Mouse (Mus musculus) spleen, postnatal 4 days (tissue): ENCODE results near the gene Tfap2a.

Experiments used
- DNase-seq, 2 experiments: peaks; one replicate each; pipeline ENCODE4 v3.0.0; 2022; ENCODE audit warnings: low spot score in 2 of 2

The Tfap2a gene

GRCm38 (mm10) chr13:40713241-40713640 lies 24.9 kb downstream of the Tfap2a start:
- no peak for DNase-seq

GRCm38 (mm10) chr13:40712526-40712832 lies 25.7 kb downstream of the Tfap2a start:
- no peak for DNase-seq

DNA sequence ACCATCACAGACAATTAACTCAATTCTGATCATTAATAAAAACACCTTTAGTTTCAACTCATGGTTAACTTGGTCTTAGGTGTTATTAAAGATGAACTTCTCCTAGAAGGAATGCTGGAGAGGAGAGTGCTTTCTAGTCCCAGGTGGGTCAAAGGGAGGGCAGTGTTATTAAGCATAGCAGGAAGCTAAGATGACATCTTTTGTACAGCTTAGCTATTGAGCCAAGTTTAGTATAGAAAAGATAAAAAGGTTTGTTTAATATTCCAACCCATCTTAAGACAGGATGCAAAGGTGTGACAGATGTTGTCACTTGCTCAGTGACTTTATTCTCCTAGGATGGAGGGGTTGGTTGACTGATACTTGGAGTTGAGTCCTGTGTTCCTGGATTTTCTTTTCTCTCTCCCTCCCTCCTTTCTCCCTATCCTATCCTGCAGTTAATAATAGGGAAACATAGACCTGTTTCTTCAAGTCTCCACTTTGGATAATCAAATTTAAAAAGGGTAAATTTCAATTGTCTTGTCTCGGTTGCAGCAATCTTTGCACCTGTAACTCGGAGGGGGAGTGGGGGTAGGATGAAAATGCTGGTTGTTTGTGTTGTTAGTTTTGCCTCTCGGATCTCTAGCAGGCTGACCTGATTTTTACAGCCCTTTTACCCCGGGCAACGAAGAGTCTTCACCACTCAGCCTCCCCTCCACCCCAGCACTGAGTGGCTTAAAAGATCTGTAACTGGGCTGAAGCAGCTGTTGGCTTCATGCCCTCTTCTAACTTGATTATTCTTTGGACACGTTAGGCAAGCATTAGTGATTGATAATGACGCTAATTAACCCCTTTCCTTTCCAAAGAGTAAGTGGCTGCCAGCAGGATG lies 26.3 kb downstream of the Tfap2a start:
- no peak for DNase-seq

- no peak for DNase-seq
Observed at GRCm38 (mm10) chr13:40710062-40710342, 28.2 kb downstream of the Tfap2a start.

DNA sequence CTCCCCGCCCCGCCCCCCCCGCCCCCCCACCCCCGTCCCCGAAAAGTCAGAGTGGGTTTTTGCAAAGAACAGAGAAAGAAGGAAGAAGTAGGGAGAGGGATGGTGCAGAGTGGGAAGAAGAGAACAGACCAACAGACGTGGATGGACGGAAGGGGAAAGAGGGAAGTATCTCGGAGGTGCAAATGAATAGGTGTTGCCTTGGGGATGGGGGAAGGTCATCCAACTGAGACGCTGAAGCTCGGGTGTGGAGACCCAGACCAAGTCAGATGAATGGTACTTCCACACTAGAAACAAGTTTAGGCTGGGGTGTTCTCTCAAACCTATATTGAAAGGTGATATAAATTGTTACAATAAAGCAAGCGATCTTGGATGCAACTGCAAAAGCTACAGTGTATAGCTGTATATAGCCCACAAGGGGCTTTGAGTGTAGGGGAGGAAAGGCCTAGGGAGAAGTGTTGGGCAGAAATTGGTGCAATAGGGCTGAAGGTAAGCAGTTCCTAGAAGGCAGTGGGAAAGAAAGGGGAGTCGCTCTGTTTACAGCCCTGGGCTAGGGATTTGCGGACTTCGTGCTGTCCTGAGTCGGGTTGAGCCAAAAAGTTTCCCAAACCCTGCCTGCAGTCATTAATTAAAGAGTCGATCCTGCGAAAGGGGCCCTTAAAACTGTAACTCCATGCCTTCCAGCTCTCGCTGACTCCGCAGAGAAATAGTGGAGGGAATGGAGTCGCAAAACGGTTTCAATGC lies 28.7 kb downstream of the Tfap2a start:
- DNase-seq: no peak

DNA sequence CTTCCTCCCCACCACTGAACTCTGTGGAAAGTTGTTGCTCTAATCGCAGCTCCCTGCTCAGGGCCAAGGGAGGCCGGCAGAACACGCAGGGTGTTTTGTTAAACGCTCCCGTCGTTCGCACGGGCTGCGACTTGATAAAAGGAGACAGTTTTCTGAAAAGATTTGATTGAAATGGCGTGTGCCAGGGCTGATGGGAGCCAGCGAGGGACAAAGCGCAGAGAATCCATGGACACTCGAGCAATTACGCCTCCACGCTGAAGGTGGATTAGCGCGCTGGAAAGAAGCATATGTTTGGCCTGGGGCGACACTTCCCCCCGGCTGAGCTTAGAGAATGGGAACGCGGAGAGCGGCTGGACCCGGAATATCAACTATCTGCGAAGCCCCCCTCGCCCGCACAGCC lies 29.3 kb downstream of the Tfap2a start:
- DNase-seq: no peak

- no peak for DNase-seq
Observed at GRCm38 (mm10) chr13:40708271-40708670, 29.9 kb downstream of the Tfap2a start.

DNA sequence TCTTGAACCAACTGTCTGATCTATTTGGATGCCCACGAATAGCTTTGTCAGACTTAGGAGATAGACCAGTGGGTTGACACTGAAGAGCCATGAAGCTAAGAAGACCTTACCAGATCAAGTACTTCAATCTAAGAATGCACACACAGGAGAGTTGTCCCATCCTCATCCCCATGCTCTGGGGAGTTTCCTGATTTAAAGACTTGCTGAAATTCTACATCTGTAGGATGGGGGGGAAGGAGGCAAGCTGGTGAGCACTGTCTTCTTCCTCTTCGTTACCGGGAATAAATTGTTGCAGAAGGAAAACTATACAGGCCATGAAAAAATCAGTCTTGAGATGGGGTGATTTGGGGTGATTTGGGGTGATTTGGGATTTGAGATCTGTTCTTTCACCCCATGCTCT lies 30.5 kb downstream of the Tfap2a start:
- DNase-seq: no peak

DNA sequence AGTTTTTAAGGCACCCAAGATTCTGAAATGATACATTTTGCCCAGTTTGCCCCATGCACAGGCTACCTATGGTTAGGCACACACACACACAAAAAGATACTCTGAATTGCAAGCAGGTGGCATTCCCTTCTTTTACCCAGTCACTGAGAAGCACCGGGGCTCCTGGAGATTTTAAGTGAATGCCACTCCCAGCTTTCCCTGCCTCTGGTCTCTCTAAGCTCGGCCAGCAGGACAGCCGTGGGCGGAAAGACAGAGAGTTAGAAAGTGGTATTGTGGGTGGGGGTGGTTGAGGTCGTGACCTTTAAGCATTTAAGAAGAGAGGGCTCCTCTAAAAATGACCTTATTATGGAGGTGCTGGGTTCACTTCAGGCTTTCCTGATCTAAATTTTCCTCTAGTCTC lies 31.6 kb downstream of the Tfap2a start:
- DNase-seq: no peak

- DNase-seq: no peak
Observed at GRCm38 (mm10) chr13:40705821-40706425, 32.3 kb downstream of the Tfap2a start.

- no peak for DNase-seq
Observed at GRCm38 (mm10) chr13:40704864-40705455, 33.2 kb downstream of the Tfap2a start.

DNA sequence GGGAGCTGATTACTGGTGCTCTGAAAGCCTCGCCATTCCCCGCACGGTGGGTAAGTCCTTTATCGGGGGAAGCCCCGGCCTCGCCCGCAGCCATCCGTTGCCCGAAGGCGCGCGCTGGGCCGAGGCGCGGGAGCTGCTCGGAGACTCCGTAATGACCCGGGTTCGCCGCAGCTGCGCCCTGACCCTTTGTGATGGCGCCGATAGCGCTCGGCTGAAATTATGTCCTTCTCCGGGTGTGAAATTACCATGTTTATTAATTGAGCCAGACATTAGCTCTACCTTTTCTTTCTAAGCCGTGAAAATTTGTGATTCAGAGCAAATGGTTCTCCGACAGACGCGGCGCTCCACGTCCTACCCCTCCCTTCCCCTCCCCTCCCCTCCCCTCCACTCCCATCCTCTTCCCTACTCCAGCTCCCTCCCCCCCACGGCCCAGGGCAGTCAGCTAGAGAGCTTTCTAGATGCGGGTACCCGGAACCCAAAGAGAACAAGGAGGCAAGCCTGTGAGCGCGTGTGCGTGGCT lies 34.1 kb downstream of the Tfap2a start:
- no peak for DNase-seq

GRCm38 (mm10) chr13:40703123-40703797 lies 34.9 kb downstream of the Tfap2a start:
- no peak for DNase-seq

DNA sequence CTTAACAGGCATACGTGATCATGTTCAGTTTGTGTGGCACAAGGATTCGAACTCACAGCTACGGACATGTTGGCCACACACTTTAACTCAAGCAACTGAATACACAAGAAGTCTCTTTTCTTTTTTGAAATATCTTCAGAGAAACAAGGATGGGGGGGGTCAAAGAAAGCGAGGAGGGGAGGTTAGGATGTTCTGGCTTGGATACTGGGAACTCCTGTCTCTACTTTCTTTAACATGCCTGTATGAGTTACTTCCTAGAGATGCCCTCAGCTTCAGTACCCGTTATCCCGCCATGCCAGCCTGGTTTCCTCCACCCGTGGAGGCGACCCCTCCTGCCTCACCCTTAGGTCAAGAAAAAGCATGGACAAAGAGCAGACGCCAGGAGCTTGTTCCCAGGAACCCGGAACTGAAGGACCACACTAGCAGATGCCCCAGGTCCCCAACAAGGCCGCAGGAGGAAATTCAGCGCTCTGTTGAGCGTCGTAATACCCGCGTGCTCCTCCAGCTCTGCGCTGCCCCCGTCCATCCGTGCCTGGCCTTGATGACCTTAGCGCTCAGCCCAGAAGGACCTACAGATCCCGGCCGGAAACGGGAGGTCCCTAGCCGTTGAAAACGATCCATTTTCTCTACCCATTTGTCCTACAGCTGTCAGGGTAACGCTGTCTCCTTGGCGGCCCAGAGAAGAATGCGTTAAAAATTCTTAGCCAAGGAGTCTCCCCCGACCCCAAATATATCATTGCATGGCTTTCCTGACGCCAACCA lies 35.6 kb downstream of the Tfap2a start:
- no peak for DNase-seq

DNA sequence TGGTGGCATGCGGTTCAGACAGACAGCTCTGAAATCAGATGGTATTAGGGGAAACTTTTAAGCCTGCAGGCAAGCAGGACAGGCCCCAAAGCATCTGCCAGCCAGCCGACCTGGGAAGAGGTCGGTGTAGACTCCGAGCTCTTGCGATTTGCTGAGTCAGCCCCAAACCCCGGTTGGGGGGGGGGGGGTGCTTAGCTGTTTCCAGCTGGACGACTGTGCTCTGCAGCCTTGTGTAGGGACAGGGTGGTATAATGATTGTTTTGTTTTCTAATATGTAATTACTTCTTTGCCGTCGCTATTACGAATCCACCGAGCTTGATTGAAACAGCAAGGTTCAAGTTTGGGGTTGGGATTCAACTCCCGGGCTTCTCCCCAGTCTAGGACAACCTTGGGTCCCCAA lies 36.5 kb downstream of the Tfap2a start:
- no peak for DNase-seq

DNA sequence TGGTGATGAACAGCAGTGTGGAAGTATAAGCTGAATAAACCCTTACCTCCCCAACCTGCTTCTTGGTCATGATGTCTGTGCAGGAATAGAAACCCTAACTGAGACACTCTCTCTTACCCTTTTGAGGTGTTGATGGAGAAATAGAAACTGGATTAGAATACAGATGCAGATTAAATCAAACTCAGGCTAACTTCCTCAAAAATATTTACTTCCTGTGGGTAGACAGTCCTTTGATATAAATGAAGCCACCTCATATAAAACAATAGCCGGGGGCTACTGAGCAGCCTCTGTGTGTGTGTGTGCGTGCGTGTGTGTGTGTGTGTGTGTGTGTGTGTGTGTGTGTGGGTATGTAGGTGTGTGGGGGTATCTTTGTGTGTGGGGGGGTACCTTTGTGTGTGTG lies 52.4 kb downstream of the Tfap2a start:
- no peak for DNase-seq

- DNase-seq: no peak
Observed at GRCm38 (mm10) chr13:40676730-40677129, 61.4 kb downstream of the Tfap2a start.
